Mouse (Mus musculus) cortical plate, adult 2 months (tissue): ENCODE data around the gene Sfta2.

Source experiments
- CTCF ChIP-seq: fragments of 200-500 bp; IDR thresholded peaks from 2 replicates; pipeline ENCODE4 v1.5.1; 2011; ENCODE audit warnings: mild to moderate bottlenecking, control low read depth, low read length; ENCODE audit not compliant: insufficient read depth; ENCODE audit errors: extremely low read depth
- POLR2A ChIP-seq: fragments of 200-500 bp; IDR thresholded peaks from 2 replicates; pipeline ENCODE4 v1.6.1; 2011; ENCODE audit warnings: mild to moderate bottlenecking, low read length, control low read depth; ENCODE audit not compliant: insufficient read depth; ENCODE audit errors: extremely low read depth

DNA sequence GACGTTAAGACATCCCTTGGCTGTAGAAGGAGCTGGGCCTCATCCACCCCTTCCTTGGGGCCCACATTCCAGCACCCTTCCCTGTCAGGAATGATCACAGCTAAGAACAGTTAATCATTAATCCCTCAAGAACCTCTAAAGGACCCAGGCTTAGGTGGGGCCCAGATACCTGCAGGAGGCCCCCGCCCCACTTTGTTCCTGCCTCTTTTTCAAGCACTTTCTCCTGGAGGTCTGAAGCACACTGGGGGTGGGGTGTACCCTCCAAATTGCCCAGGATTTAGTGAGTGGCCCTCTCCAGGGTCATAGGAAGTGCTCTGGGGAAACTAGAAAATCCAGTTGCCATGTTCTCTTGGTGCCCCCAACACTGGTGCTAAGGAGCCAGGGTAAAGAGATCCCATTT, 48.1 kb downstream of the Sfta2 start:
- TF ChIP-seq CTCF (no peak), POLR2A (no peak)
